In the genomic region with DNA sequence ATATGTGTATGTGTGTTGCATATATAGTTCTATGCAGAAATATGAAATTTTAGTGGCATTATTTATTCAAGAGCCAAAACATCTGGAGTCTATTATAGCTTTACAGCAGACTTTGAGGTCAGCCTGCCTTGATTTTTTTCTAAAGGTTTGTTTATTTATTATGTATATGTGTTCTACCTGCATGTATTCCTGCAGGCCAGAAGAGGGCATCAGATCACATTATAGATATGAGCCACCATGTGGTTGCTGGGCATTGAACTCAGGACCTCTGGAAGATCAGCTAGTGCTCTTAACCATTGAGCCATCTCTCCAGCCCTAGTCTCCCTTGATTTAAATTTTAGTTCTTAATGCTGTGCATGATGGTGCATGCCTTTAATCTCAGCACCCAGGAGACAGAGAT, we compare ENCODE assay signal across 22 mouse cellular contexts. TPM values are rescaled to one million over a fixed set of nuclear protein-coding genes. Genes with fewer than 3 reads are reported as not detected.
DNase-seq lines count a peak whose midpoint lies in the region; ATAC-seq and TF ChIP-seq lines count a peak whose summit lies in the region.
"Had no signal": no experiment of that assay in that cellular context is flagged by ENCODE, and none has a peak within 500 bp of the region (broad histone marks: within the 10 kb centered on the region; RNA-seq: fewer than 3 reads in every experiment).

No protein-coding gene starts in this region.

- TF ChIP-seq CTCF in heart, adult 2 months (IDR thresholded peaks at IDR 0.05), result peak; percentile 58
- peak; percentile 34 for TF ChIP-seq CTCF in liver, postnatal 0 days (IDR thresholded peaks at IDR 0.05; ENCODE audit: low read depth)
- TF ChIP-seq CTCF in MEL (IDR thresholded peaks at IDR 0.05 in 2 of 3, conservative IDR thresholded peaks at IDR 0.05 in 1 of 3; ENCODE audit: control insufficient read depth in 1 of 3, insufficient read depth in 1 of 3, low read depth in 2 of 3, low read length in 3 of 3, poor library complexity in 1 of 3, severe bottlenecking in 1 of 3), result peak in 1 of 3 experiments; percentile 16; a peak in 1 of 6 replicates

- no peaks in the 10 kb centered on the region for H3K4me1 ChIP-seq in heart, adult 2 months (ENCODE audit: control insufficient read depth, insufficient read depth, low read length)
- H3K4me1 ChIP-seq in liver, postnatal 0 days (ENCODE audit: insufficient read depth), result no peaks in the 10 kb centered on the region
- no peaks in the 10 kb centered on the region for H3K4me1 ChIP-seq in liver, embryonic 12.5 days
- no peaks in the 10 kb centered on the region for H3K4me1 ChIP-seq in MEL (ENCODE audit: control insufficient read depth in 1 of 2, insufficient read depth in 2 of 2, low read length in 2 of 2)
- no peaks in the 10 kb centered on the region for H3K4me1 ChIP-seq in forebrain, embryonic 11.5 days (replicated peaks; ENCODE audit: control insufficient read depth, insufficient read depth, low read length)
- H3K4me1 ChIP-seq: embryonic facial prominence, embryonic 10.5 days; forebrain, embryonic 12.5 days; heart, embryonic 15.5 days; limb, embryonic 12.5 days; megakaryocyte, embryonic 14.5 days; midbrain, embryonic 15.5 days had no signal

- H3K9me3 ChIP-seq in liver, postnatal 0 days (ENCODE audit: low read length), result no peaks in the 10 kb centered on the region
- H3K9me3 ChIP-seq in liver, embryonic 12.5 days (replicated peaks), result no peaks in the 10 kb centered on the region
- H3K9me3 ChIP-seq in MEL (replicated peaks; ENCODE audit: insufficient read depth, low read length), result no peaks in the 10 kb centered on the region
- H3K9me3 ChIP-seq in forebrain, embryonic 11.5 days (ENCODE audit: control insufficient read depth, low read length), result no peaks in the 10 kb centered on the region
- H3K9me3 ChIP-seq: embryonic facial prominence, embryonic 10.5 days; forebrain, embryonic 12.5 days; heart, embryonic 15.5 days; limb, embryonic 12.5 days; liver, embryonic 15.5 days; megakaryocyte, embryonic 14.5 days; midbrain, embryonic 15.5 days had no signal

- H3K36me3 ChIP-seq in heart, adult 2 months (ENCODE audit: control insufficient read depth, insufficient read depth, low read length), result peaks cover 3% of the 10 kb centered on the region
- H3K36me3 ChIP-seq in liver, postnatal 0 days (replicated peaks; ENCODE audit: insufficient read depth, low read length), result peaks cover 55% of the 10 kb centered on the region
- peaks cover 90% of the 10 kb centered on the region for H3K36me3 ChIP-seq in liver, embryonic 12.5 days
- peaks cover 8 to 28% of the 10 kb centered on the region in 2 experiments for H3K36me3 ChIP-seq in MEL (ENCODE audit: control insufficient read depth in 1 of 2, insufficient read depth in 2 of 2, low read length in 2 of 2)
- peaks cover 6% of the 10 kb centered on the region for H3K36me3 ChIP-seq in forebrain, embryonic 11.5 days (ENCODE audit: control insufficient read depth, insufficient read depth, low read length)

- intact Hi-C loops in heart, adult 2 months (cut with DNase I), result loop anchor here (5.0 kb wide), 1 partner anchor 50 kb away; no protein-coding TSS in a partner anchor

- H3K79me2 ChIP-seq in heart, adult 2 months (replicated peaks; ENCODE audit: control insufficient read depth, insufficient read depth, low read length), result no peaks in the 10 kb centered on the region
- H3K79me2 ChIP-seq in MEL (ENCODE audit: control insufficient read depth, insufficient read depth, low read length, poor library complexity), result no peaks in the 10 kb centered on the region

- no peak overlapping the region for H3K4me2 ChIP-seq in liver, postnatal 0 days (ENCODE audit: low read depth, low read length)
- no peak overlapping the region for H3K4me2 ChIP-seq in liver, embryonic 12.5 days
- H3K4me2 ChIP-seq in forebrain, embryonic 11.5 days (ENCODE audit: low read depth, low read length, severe bottlenecking), result no peak overlapping the region
- H3K4me2 ChIP-seq: forebrain, embryonic 12.5 days; heart, embryonic 15.5 days; limb, embryonic 12.5 days; liver, embryonic 15.5 days; midbrain, embryonic 15.5 days had no signal

- H3K27ac ChIP-seq in heart, adult 2 months, result no peak overlapping the region
- H3K27ac ChIP-seq in liver, postnatal 0 days (ENCODE audit: low read depth), result no peak overlapping the region
- H3K27ac ChIP-seq in liver, embryonic 12.5 days, result no peak overlapping the region
- H3K27ac ChIP-seq in MEL (ENCODE audit: control insufficient read depth, low read depth, low read length), result no peak overlapping the region
- no peak overlapping the region for H3K27ac ChIP-seq in forebrain, embryonic 11.5 days (ENCODE audit: low read depth, low read length)
- H3K27ac ChIP-seq: embryonic facial prominence, embryonic 10.5 days; forebrain, embryonic 12.5 days; heart, embryonic 15.5 days; limb, embryonic 12.5 days; liver, embryonic 15.5 days; midbrain, embryonic 15.5 days had no signal

- DNase-seq in heart, adult 2 months, result no peak
- no peak for DNase-seq in heart, adult 11 months
- no peak for DNase-seq in liver, postnatal 0 days
- DNase-seq in MEL (ENCODE audit: low read depth, low spot score), result no peak
- DNase-seq in frontal cortex, postnatal 36 days (ENCODE audit: low spot score in 2 of 2), result no peak
- DNase-seq in forebrain, embryonic 11.5 days (ENCODE audit: low spot score), result no peak
- DNase-seq: adrenal gland, adult 8-10 months; cerebellum, adult 8-10 months; gastrocnemius, postnatal 14 days; kidney, adult 9 months; kidney, postnatal 36 days; lung, postnatal 14 days; right cerebral cortex, postnatal 14 days; thymus, postnatal 25 days had no signal

- TF ChIP-seq RAD21 in MEL (IDR thresholded peaks at IDR 0.05; ENCODE audit: low read depth, low read length), result no peak

- ATAC-seq in liver, postnatal 0 days, result no peak
- ATAC-seq in liver, embryonic 12.5 days, result no peak
- no peak for ATAC-seq in forebrain, embryonic 11.5 days (replicated peaks; ENCODE audit: low FRiP score)
- ATAC-seq: midbrain, embryonic 15.5 days had no signal

- no peak overlapping the region for H3K4me3 ChIP-seq in heart, adult 2 months
- no peak overlapping the region for H3K4me3 ChIP-seq in liver, postnatal 0 days (ENCODE audit: low read depth, low read length)
- no peak overlapping the region for H3K4me3 ChIP-seq in liver, embryonic 12.5 days
- H3K4me3 ChIP-seq in MEL (ENCODE audit: control insufficient read depth in 1 of 2, insufficient read depth in 1 of 2, low read depth in 2 of 2, low read length in 2 of 2), result no peak overlapping the region
- no peak overlapping the region for H3K4me3 ChIP-seq in forebrain, embryonic 11.5 days (ENCODE audit: low read depth, low read length)
- H3K4me3 ChIP-seq: embryonic facial prominence, embryonic 10.5 days; forebrain, embryonic 12.5 days; heart, embryonic 15.5 days; limb, embryonic 12.5 days; liver, embryonic 15.5 days; megakaryocyte, embryonic 14.5 days; midbrain, embryonic 15.5 days had no signal

- no peak overlapping the region for H3K9ac ChIP-seq in heart, adult 2 months (ENCODE audit: low read depth, low read length)
- H3K9ac ChIP-seq in liver, postnatal 0 days (replicated peaks), result no peak overlapping the region
- no peak overlapping the region for H3K9ac ChIP-seq in liver, embryonic 12.5 days
- H3K9ac ChIP-seq in MEL (ENCODE audit: control insufficient read depth, low read depth, low read length, poor library complexity, severe bottlenecking), result no peak overlapping the region
- no peak overlapping the region for H3K9ac ChIP-seq in forebrain, embryonic 11.5 days (ENCODE audit: low read length)
- H3K9ac ChIP-seq: forebrain, embryonic 12.5 days; heart, embryonic 15.5 days; limb, embryonic 12.5 days; liver, embryonic 15.5 days; midbrain, embryonic 15.5 days had no signal

- TF ChIP-seq EP300 in heart, adult 2 months (IDR thresholded peaks at IDR 0.05; ENCODE audit: insufficient read depth, low read depth, low read length), result no peak
- no peak for TF ChIP-seq EP300 in liver, postnatal 0 days (IDR thresholded peaks at IDR 0.05; ENCODE audit: low read depth)
- no peak for TF ChIP-seq EP300 in MEL (IDR thresholded peaks at IDR 0.05; ENCODE audit: low read depth in 1 of 2, low read length in 2 of 2)

- no peaks in the 10 kb centered on the region for H3K27me3 ChIP-seq in heart, adult 2 months (ENCODE audit: control insufficient read depth, insufficient read depth, low read length)
- H3K27me3 ChIP-seq in liver, postnatal 0 days (ENCODE audit: insufficient read depth, low read length), result no peaks in the 10 kb centered on the region
- no peaks in the 10 kb centered on the region for H3K27me3 ChIP-seq in liver, embryonic 12.5 days (replicated peaks)
- no peaks in the 10 kb centered on the region for H3K27me3 ChIP-seq in MEL (ENCODE audit: control insufficient read depth in 1 of 2, insufficient read depth in 2 of 2, low read length in 2 of 2)
- no peaks in the 10 kb centered on the region for H3K27me3 ChIP-seq in forebrain, embryonic 11.5 days (ENCODE audit: control insufficient read depth, insufficient read depth, low read length)
- H3K27me3 ChIP-seq: forebrain, embryonic 12.5 days; heart, embryonic 15.5 days; limb, embryonic 12.5 days; liver, embryonic 15.5 days; megakaryocyte, embryonic 14.5 days; midbrain, embryonic 15.5 days had no signal

- TF ChIP-seq POLR2A in heart, adult 2 months (IDR thresholded peaks at IDR 0.05; ENCODE audit: insufficient read depth, low read depth, low read length), result no peak
- TF ChIP-seq POLR2A in MEL (IDR thresholded peaks at IDR 0.05; ENCODE audit: control insufficient read depth in 1 of 2, insufficient read depth in 1 of 2, low read depth in 1 of 2, low read length in 2 of 2, poor library complexity in 1 of 2), result no peak

TF ChIP-seq in MEL, 35 proteins besides CTCF, POLR2A, EP300 and RAD21 (continues in another document):
- TF ChIP-seq CHD2 (IDR thresholded peaks at IDR 0.05; ENCODE audit: low read length), result no peak

RNA-seq across cellular contexts. Expression of gene Nde1, which starts 15.4 kb away (rescaled TPM):
- 10 to 100 TPM; 30.0 to 31.9 TPM for total RNA-seq in heart, adult 2 months (2021)
- 28.2 and 39.7 TPM in 2 replicates for polyA plus RNA-seq in heart, adult 2 months (2012; rRNA removed)
- 24.9 and 28.1 TPM in 2 replicates for polyA plus RNA-seq in liver, postnatal 0 days (2015; fragmentation: Nextera tagmentation; extraction: Ambion mirVana)
- polyA plus RNA-seq in liver, embryonic 12.5 days (2016; fragmentation: Nextera tagmentation; extraction: Ambion mirVana), result 70.0 and 70.2 TPM in 2 replicates
- total RNA-seq in MEL (2012; rRNA removed), result 25.2 and 25.8 TPM in 2 replicates
- 10 to 100 TPM in 1 of 2 experiments, not detected in 1; 42.5 TPM for polyA plus RNA-seq in MEL (2012; ENCODE audit: insufficient read depth in 1 of 2, insufficient read length in 2 of 2, low read depth in 1 of 2, low replicate concordance in 2 of 2, missing spikeins in 1 of 2)
- 199 and 201 TPM in 2 replicates for polyA plus RNA-seq in forebrain, embryonic 11.5 days (2014; fragmentation: Nextera tagmentation; extraction: Ambion mirVana)

RNA-seq across cellular contexts. Expression of gene Marf1, which starts 15.4 kb away (rescaled TPM):
- total RNA-seq in heart, adult 2 months (2021), result 10 to 100 TPM; 32.4 to 36.1 TPM
- 8.3 and 19.2 TPM in 2 replicates for polyA plus RNA-seq in heart, adult 2 months (2012; rRNA removed)
- 6.1 TPM in 2 replicates for polyA plus RNA-seq in liver, postnatal 0 days (2015; fragmentation: Nextera tagmentation; extraction: Ambion mirVana)
- 6.4 and 6.6 TPM in 2 replicates for polyA plus RNA-seq in liver, embryonic 12.5 days (2016; fragmentation: Nextera tagmentation; extraction: Ambion mirVana)
- 8.7 and 9.3 TPM in 2 replicates for total RNA-seq in MEL (2012; rRNA removed)
- polyA plus RNA-seq in MEL (2012; ENCODE audit: insufficient read depth in 1 of 2, insufficient read length in 2 of 2, low read depth in 1 of 2, low replicate concordance in 2 of 2, missing spikeins in 1 of 2), result 10 to 100 TPM in 1 of 2 experiments, not detected in 1; 16.2 TPM
- polyA plus RNA-seq in forebrain, embryonic 11.5 days (2014; fragmentation: Nextera tagmentation; extraction: Ambion mirVana), result 16.0 and 18.6 TPM in 2 replicates
